Mouse (Mus musculus) embryonic facial prominence, embryonic 15.5 days (tissue): ENCODE measurements around the gene Gm14412. TPM values are rescaled to one million over a fixed set of nuclear protein-coding genes. Genes with fewer than 3 reads are reported as not detected.
"Not testable (repeated sequence)": the region's sequence is repeated elsewhere in the genome, so short reads cannot be mapped to it uniquely, and the experiment has no call there.

Source experiments
- ATAC-seq: fragments of 200-750 bp; cut with Nextera tagmentation; 2 replicates; pipeline ENCODE4 v1.8.0; 2017; ENCODE audit warnings: low read depth, moderate TSS enrichment; ENCODE audit not compliant: insufficient number of reproducible peaks, low FRiP score, low TSS enrichment
- H3K27ac ChIP-seq: fragments of 300-500 bp; sonication (generic); replicated peaks from 2 replicates; pipeline ENCODE4 v1.5.1; 2015; ENCODE audit warnings: mild to moderate bottlenecking, inconsistent platforms
- H3K27me3 ChIP-seq: fragments of 300-500 bp; sonication (generic); 2 replicates; pipeline ENCODE4 v1.6.1; 2015; ENCODE audit warnings: inconsistent platforms
- H3K36me3 ChIP-seq: fragments of 300-500 bp; sonication (generic); 2 replicates; pipeline ENCODE4 v1.6.1; 2015; ENCODE audit warnings: mild to moderate bottlenecking, inconsistent platforms
- H3K4me1 ChIP-seq: fragments of 300-500 bp; sonication (generic); 2 replicates; pipeline ENCODE4 v1.6.1; 2015; ENCODE audit warnings: inconsistent platforms
- H3K4me2 ChIP-seq: fragments of 300-500 bp; sonication (generic); replicated peaks from 2 replicates; pipeline ENCODE4 v1.6.1; 2015; ENCODE audit warnings: mild to moderate bottlenecking, inconsistent platforms
- H3K4me3 ChIP-seq: fragments of 300-500 bp; sonication (generic); replicated peaks from 2 replicates; pipeline ENCODE4 v1.5.1; 2015; ENCODE audit warnings: mild to moderate bottlenecking, inconsistent platforms
- H3K9ac ChIP-seq: fragments of 300-500 bp; sonication (generic); 2 replicates; pipeline ENCODE4 v1.6.1; 2015; ENCODE audit warnings: inconsistent platforms
- H3K9me3 ChIP-seq: fragments of 300-500 bp; sonication (generic); replicated peaks from 2 replicates; pipeline ENCODE4 v1.6.1; 2016; ENCODE audit warnings: inconsistent platforms
- WGBS: fragments of 180-500 bp; shearing (Covaris S2); methylation state at CpG from one replicate; pipeline ENCODE4 v1.1.7; 2015; 5-methylcytosine and 5-hydroxymethylcytosine counted together
- polyA plus RNA-seq: library from polyadenylated mRNA; unstranded; fragments of >200 nt; fragmentation: Nextera tagmentation; extraction: Ambion mirVana; gene quantifications from 2 replicates; pipeline ENCODE4 v1.2.1, GENCODE M21; 2015

Gene Gm14412
- 0.17 and 0.51 TPM in 2 replicates for polyA plus RNA-seq

DNA sequence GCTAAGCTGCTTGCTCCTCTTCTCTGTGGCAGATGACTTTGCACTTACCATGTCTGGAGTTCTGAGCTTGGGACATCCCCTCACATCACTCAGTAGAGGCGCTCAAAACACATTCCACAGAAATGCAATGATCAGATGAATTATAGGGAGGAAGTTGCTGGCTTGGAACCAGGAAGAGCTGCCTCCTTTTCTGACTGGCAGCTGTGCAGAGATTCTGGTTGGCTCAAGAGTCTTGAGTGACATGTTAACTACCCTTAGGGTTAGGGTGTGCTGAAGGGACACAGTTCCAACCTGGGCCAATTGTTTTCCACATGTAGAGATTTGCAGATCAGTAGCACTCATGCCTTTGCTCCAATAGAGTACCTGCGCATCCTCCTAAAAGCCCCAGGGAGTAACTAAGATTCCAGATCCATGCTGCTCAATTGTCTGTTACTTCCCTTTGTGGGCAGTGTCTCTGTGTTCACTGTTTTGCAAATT is at the start of gene Gm14412:
TSS of gene Gm14412 (minus strand) at position 51 of the 477 bp plus-strand sequence.
- WGBS: 86% methylated on average over 2 of the region's 2 CpGs
- not testable (repeated sequence) for H3K4me3 ChIP-seq

DNA sequence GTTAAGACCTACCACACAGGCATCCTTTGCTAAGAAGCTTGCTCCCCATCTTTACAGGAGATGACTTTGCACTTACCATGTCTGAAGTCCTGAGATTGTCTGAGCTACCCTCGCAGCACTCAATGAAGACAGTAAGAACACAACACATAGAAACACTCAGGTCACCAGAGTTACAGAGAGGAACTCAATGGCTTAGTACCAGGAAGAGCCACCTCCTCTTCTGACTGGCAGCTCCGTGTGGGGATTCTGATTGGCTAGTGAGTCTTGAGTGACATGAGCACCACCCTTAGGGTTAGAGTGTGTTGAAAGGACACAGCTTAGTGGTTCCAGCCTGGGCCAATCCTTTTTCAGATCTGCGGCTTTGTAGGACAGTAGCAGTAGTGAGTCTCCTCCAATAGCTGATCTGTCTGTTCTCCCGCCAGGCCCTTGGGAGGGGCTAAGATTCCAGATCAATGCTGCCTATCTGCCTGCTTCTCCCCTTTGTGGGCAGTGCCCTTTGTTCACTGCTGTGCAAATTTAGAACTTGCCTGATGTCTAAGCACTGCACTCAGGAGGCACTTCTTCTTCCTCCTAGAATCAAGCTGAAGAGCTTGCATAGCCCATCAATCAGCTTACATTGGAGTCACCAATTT is 5.7 kb upstream of the Gm14412 start:
- not testable (repeated sequence) for H3K9ac ChIP-seq, H3K4me3 ChIP-seq, H3K4me1 ChIP-seq, H3K4me2 ChIP-seq, ATAC-seq, H3K36me3 ChIP-seq, H3K9me3 ChIP-seq, H3K27ac ChIP-seq, H3K27me3 ChIP-seq
- WGBS: 74% methylated on average over 4 of the region's 4 CpGs

More for the DNA sequence above, at the start of gene Gm14412:
- H3K4me1 ChIP-seq, H3K9me3 ChIP-seq, H3K4me2 ChIP-seq, H3K27ac ChIP-seq, H3K9ac ChIP-seq, H3K27me3 ChIP-seq, ATAC-seq, H3K36me3 ChIP-seq: not testable (repeated sequence)

DNA sequence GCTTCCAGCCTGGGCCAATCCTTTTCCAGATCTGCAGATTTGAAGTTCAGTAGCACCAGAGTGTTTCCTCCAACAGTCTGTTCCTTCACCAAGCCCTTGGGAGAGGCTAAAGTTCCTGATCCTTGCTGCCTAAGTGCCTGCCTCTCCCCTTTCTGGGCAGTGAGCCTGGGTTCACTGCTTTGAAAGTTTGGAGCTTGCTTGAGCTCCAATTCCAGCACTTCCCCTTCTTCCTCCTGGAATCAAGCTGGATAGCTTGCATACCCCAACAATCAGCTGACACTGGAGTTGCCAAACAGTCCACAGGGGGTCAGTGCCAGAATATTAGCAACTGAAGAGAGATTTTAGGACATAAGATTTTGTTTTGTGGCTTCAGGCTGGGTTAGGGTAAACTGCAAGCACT is 2.7 kb downstream of the Gm14412 start:
- not testable (repeated sequence) for H3K36me3 ChIP-seq, H3K4me3 ChIP-seq, H3K9ac ChIP-seq, H3K27ac ChIP-seq, H3K4me1 ChIP-seq, H3K9me3 ChIP-seq, H3K27me3 ChIP-seq, H3K4me2 ChIP-seq, ATAC-seq

DNA sequence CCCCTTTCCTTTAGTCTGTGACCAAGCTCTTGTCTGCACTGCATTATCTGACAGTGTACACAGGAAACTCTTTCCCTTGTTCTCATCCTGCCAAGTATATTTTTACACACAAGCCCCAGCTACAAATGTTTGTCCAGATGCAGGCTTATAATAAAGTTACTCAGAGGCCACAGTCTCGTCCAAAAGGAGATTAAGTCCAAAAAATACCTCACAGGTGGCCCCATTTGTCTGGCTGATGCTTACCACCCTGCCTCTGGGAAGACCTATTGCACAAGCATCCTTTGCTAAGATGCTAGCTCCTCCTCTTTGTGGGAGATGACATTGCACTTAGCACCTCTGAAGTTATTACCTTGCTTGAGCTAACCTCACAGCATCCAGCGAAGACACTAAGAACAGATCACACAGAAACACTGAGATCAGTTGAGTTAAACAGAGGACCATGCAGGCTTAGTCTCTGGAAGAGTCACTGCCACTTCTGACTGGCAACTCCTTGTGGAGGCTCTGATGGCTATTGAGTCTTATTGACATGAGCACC is 3.3 kb downstream of the Gm14412 start:
- H3K4me2 ChIP-seq, ATAC-seq, H3K9me3 ChIP-seq, H3K27ac ChIP-seq, H3K4me3 ChIP-seq, H3K36me3 ChIP-seq, H3K9ac ChIP-seq, H3K27me3 ChIP-seq, H3K4me1 ChIP-seq: not testable (repeated sequence)
- WGBS: 61% methylated on average over 2 of the region's 2 CpGs

DNA sequence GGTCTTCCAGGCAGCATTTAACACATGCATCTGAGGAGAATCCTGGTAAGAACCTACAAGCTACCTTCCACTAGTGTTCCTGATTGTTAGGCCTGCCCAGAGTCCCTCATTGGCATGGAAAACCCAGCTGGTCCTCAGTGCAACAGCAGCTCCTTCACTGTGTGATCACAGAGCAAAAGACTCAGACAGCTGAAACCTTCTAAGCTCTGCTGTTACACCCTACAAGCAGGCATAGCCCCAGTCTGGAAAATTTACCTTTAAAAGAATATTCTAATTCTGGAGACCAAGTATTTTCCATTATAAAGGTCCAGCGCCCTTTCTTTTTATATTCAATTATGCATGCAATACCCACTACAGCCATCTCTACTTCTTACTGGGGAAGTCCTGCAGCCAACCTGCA is 5.1 kb downstream of the Gm14412 start:
- no peak for ATAC-seq

DNA sequence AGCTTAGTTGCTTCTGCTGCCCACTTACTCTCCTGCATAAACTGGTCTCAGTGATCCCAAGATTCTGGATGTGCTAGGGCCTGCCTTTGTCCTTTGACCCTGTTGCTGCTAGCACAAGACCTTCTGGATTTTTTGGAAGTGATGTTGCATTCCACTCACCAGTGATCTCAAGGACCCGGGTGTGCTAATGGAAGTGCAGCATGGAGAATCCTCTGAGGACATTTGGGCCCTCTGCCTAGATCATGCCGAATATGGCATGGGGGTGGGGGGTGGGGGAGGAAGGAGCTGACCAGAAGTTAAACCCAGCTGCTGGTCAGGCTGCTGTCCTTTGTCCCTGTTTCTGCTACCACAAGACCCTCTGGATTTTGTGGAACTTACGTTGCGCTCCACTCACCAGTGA is 14.5 kb downstream of the Gm14412 start:
- not testable (repeated sequence) for H3K36me3 ChIP-seq, H3K27me3 ChIP-seq, H3K4me2 ChIP-seq, H3K27ac ChIP-seq, H3K9me3 ChIP-seq, H3K4me1 ChIP-seq, H3K4me3 ChIP-seq, ATAC-seq, H3K9ac ChIP-seq
- WGBS: 82% methylated on average over 4 of the region's 4 CpGs

More for the DNA sequence above, 5.1 kb downstream of the Gm14412 start:
- 69% methylated on average over 1 of the region's 1 CpGs for WGBS
- H3K36me3 ChIP-seq: no peaks in the 10 kb centered on the region
- no peak overlapping the region for H3K4me2 ChIP-seq
- no peaks in the 10 kb centered on the region for H3K4me1 ChIP-seq
- no peaks in the 10 kb centered on the region for H3K27me3 ChIP-seq
- H3K9ac ChIP-seq: no peak overlapping the region
- no peak overlapping the region for H3K4me3 ChIP-seq
- H3K27ac ChIP-seq: no peak overlapping the region
- H3K9me3 ChIP-seq: no peaks in the 10 kb centered on the region

DNA sequence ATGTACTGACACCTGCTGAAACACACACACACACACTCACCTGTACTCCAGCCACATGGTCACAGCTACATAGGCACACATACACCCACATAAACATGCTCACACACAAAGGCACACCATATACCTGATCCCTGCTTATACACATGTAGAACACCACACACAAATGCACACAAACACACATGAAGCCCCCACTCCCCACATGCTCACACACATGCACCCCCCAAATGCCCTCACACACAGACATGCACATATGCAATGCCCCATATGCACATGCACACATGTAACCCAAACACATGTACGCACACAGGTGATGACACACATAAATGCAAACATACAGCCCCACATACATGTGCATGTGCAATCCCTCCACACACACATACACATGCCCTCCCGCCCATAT is 19.1 kb downstream of the Gm14412 start:
- H3K4me3 ChIP-seq, H3K9ac ChIP-seq, H3K4me2 ChIP-seq, ATAC-seq, H3K36me3 ChIP-seq, H3K4me1 ChIP-seq, H3K9me3 ChIP-seq, H3K27ac ChIP-seq, H3K27me3 ChIP-seq: not testable (repeated sequence)
- WGBS: no CpG with 5 or more reads among the region's 2 CpGs

DNA sequence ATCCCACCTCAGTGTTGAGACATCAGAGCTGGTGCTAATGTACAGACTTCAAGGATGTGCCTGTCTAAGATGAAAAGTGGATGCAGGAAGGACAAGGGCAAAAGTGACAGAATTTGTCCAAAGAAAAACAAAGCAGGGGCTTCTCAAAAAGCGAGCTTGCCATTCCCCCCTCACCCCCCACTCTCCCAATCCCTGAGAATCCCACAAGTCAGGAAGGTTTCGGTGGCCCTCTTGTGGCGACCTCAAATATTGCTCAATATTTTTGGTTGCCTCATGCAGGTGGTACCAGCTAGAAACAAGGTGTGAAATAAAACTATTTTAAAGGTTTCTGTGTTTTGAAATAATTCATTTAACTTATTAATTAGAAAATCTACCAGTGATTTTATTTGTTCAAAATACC is 40.4 kb downstream of the Gm14412 start:
- H3K27ac ChIP-seq, ATAC-seq, H3K36me3 ChIP-seq, H3K4me3 ChIP-seq, H3K27me3 ChIP-seq, H3K4me1 ChIP-seq, H3K9me3 ChIP-seq, H3K4me2 ChIP-seq, H3K9ac ChIP-seq: not testable (repeated sequence)
- 32% methylated on average over 3 of the region's 3 CpGs for WGBS

DNA sequence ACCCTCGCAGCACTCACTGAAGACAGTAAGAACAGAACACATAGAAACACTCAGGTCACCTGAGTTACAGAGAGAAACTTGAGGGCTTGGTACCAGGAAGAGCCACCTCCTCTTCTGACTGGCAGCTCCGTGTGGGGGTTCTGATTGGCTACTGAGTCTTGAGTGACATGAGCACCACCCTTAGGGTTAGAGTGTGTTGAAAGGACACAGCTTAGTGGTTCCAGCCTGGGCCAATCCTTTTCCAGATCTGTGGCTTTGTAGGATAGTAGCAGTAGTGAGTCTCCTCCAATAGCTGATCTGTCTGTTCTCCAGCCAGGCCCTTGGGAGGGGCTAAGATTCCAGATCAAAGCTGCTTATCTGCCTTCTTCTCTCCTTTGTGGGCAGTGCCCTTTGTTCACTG is 46.4 kb downstream of the Gm14412 start:
- H3K4me2 ChIP-seq, H3K27me3 ChIP-seq, H3K9ac ChIP-seq, H3K4me3 ChIP-seq, H3K9me3 ChIP-seq, H3K27ac ChIP-seq, H3K36me3 ChIP-seq, H3K4me1 ChIP-seq, ATAC-seq: not testable (repeated sequence)
- 80% methylated on average over 1 of the region's 2 CpGs for WGBS

DNA sequence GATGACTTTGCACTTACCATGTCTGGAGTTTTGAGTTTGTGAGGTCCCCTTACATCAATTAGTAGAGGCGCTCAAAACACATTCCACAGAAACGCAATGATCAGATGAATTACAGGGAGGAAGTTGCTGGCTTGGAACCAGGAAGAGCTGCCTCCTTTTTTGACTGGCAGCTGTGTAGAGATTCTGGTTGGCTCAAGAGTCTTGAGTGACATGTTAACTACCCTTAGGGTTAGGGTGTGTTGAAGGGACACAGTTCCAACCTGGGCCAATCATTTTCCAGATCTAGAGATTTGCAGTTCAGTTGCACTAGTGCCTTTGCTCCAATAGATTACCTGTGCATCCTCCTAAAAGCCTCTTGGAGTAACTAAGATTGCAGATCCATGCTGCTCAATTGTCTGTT is 51.9 kb downstream of the Gm14412 start:
- WGBS: 88% methylated on average over 2 of the region's 2 CpGs
- ATAC-seq: not testable (repeated sequence)

DNA sequence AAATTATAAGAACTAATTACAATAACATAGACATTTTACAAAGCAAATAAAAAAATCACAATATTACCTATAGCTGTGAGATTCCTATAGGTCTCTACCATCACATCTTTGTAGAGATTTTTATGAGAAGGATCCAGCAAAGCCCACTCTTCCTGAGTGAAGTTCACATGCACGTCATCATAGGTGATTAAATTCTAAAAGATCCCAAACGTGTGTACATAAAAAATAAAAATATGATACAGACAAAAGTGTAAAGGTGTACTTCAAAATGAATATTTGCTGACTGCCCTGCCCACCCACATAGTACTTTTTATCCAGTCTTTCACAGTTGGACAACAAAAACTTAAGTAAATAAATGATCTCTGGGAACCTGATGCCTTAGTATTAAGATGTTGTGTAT is 57.2 kb downstream of the Gm14412 start, which contains the start of gene Gm14409:
TSS of gene Gm14409 (minus strand) at position 101 of the 400 bp plus-strand sequence.
- H3K27ac ChIP-seq, H3K4me3 ChIP-seq, ATAC-seq, H3K27me3 ChIP-seq, H3K36me3 ChIP-seq, H3K4me2 ChIP-seq, H3K4me1 ChIP-seq, H3K9me3 ChIP-seq, H3K9ac ChIP-seq: not testable (repeated sequence)
- WGBS: no CpG with 5 or more reads among the region's 2 CpGs

More for the DNA sequence above, 51.9 kb downstream of the Gm14412 start:
- H3K9ac ChIP-seq, H3K36me3 ChIP-seq, H3K4me1 ChIP-seq, H3K9me3 ChIP-seq, H3K4me3 ChIP-seq, H3K4me2 ChIP-seq, H3K27ac ChIP-seq, H3K27me3 ChIP-seq: not testable (repeated sequence)
